Mouse (Mus musculus) testis, adult 2 months (tissue): ENCODE measurements around the gene Soga1.

Source experiments
- CTCF ChIP-seq: fragments of 200-500 bp; IDR thresholded peaks from 2 replicates; pipeline ENCODE4 v1.5.1; 2012; ENCODE audit warnings: low read depth, mild to moderate bottlenecking, inconsistent platforms, low read length, moderate library complexity; ENCODE audit not compliant: control insufficient read depth, insufficient read depth, insufficient replicate concordance
- POLR2A ChIP-seq: fragments of 200-500 bp; IDR thresholded peaks from 2 replicates; pipeline ENCODE4 v1.6.1; 2012; ENCODE audit warnings: low read depth, mild to moderate bottlenecking, inconsistent platforms, low read length, moderate library complexity; ENCODE audit not compliant: control insufficient read depth

- TF ChIP-seq POLR2A = no peak
- no peak for TF ChIP-seq CTCF
These were observed 48.3 kb upstream of the Soga1 start for GRCm38 (mm10) chr2:157127370-157127769.
